Mouse (Mus musculus): ENCODE measurements around the gene Dlgap4. TPM values are rescaled to one million over a fixed set of nuclear protein-coding genes. Genes with fewer than 3 reads are reported as not detected.

Dlgap4 gene
- polyA plus RNA-seq, 1 experiment = 116 TPM

GRCm38 (mm10) chr2:156722752-156723151, 109.2 kb downstream of the Dlgap4 start:
- H3K4me3 ChIP-seq (replicated peaks; ENCODE audit: extremely low read depth, low read depth, low read length) = peak overlapping the region; percentile 2
- TF ChIP-seq POLR2A (IDR thresholded peaks at IDR 0.05; ENCODE audit: borderline replicate concordance, extremely low read depth, low read depth, low read length) (no peak), CTCF (IDR thresholded peaks at IDR 0.05; ENCODE audit: insufficient read depth, low read length) (no peak)
- DNase-seq = no peak
- 41% methylated on average over 5 of the region's 5 CpGs for WGBS
- H3K4me1 ChIP-seq (ENCODE audit: control insufficient read depth, insufficient read depth, low read length) = peaks cover 49% of the 10 kb centered on the region

DNA sequence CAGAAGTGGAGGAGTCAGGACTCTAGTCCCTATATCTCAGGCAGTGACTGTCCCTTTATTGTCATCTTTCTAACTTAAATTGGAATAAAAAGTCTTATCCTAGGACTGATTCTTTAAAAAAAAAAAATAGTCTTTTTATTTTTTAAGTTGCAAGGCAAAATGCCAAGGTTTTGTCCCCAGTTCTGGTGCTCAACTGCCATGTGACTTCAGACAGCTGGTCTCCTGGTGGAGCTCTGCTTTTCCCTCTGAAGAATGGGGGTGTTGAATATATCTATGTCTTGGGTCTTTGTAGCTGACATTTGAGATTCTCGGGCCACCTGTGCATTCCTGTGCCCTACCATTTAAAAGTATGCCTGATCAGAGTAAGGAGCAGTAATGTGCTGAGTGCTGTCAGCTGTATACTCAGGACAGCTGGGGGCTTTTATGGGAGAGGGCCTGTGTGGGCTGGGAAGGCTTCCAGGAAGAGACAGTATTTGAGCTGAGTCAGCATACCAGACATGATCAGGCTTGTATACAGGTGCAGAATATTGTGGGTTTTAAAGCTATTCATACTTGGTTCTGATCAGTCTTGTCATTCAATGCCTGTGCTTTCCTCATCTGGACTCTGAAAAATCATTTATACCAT, 110.5 kb downstream of the Dlgap4 start:
- Histone ChIP-seq H3K4me3 (replicated peaks; ENCODE audit: extremely low read depth, low read depth, low read length) (no peak overlapping the region), H3K4me1 (ENCODE audit: control insufficient read depth, insufficient read depth, low read length) (peaks cover 44% of the 10 kb centered on the region)
- WGBS = 45% methylated on average over 1 of the region's 1 CpGs
- TF ChIP-seq POLR2A (IDR thresholded peaks at IDR 0.05; ENCODE audit: borderline replicate concordance, extremely low read depth, low read depth, low read length) (no peak), CTCF (IDR thresholded peaks at IDR 0.05; ENCODE audit: insufficient read depth, low read length) (no peak)
- no peak for DNase-seq

GRCm38 (mm10) chr2:156724871-156725270, 111.4 kb downstream of the Dlgap4 start:
- no peak for DNase-seq
- 64% methylated on average over 4 of the region's 4 CpGs for WGBS
- Histone ChIP-seq H3K4me1 (ENCODE audit: control insufficient read depth, insufficient read depth, low read length) (peaks cover 45% of the 10 kb centered on the region), H3K4me3 (replicated peaks; ENCODE audit: extremely low read depth, low read depth, low read length) (no peak overlapping the region)
- no peak for TF ChIP-seq CTCF (IDR thresholded peaks at IDR 0.05; ENCODE audit: insufficient read depth, low read length)
- no peak for TF ChIP-seq POLR2A (IDR thresholded peaks at IDR 0.05; ENCODE audit: borderline replicate concordance, extremely low read depth, low read depth, low read length)

- Histone ChIP-seq H3K4me1 (ENCODE audit: control insufficient read depth, insufficient read depth, low read length) (peaks cover 46% of the 10 kb centered on the region), H3K4me3 (replicated peaks; ENCODE audit: extremely low read depth, low read depth, low read length) (no peak overlapping the region)
- TF ChIP-seq POLR2A (IDR thresholded peaks at IDR 0.05; ENCODE audit: borderline replicate concordance, extremely low read depth, low read depth, low read length) (0 out of 2 replicates have a peak, but pooled peaks have one; percentile 19), CTCF (IDR thresholded peaks at IDR 0.05; ENCODE audit: insufficient read depth, low read length) (no peak)
- 12% methylated on average over 7 of the region's 7 CpGs for WGBS
- DNase-seq = no peak
Measured at GRCm38 (mm10) chr2:156726344-156726743, 112.8 kb downstream of the Dlgap4 start.

DNA sequence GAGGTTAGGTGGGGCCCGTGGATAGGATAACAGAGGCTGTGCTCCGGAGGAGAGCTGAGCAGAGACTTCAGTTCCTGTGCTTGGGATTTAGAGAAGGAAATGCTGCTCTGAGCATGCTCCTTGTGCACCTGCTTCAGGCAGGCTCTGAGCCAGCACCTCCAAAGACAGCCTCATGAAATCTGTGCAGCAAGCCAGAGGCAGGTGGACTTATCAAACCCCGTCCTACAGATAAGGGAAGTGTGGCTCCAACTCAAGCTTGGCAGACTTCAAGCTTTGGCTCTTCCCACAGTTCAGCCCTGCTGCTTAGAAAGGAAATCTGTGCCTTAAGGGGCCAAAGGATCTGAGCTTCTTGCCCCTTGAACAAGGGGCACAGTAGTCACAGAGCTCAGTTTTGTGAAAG, 113.4 kb downstream of the Dlgap4 start:
- no peak overlapping the region for H3K4me3 ChIP-seq (replicated peaks; ENCODE audit: extremely low read depth, low read depth, low read length)
- TF ChIP-seq POLR2A (IDR thresholded peaks at IDR 0.05; ENCODE audit: borderline replicate concordance, extremely low read depth, low read depth, low read length) = no peak
- WGBS = 16% methylated on average over 3 of the region's 3 CpGs
- no peak for DNase-seq
- H3K4me1 ChIP-seq (ENCODE audit: control insufficient read depth, insufficient read depth, low read length) = peaks cover 47% of the 10 kb centered on the region

DNA sequence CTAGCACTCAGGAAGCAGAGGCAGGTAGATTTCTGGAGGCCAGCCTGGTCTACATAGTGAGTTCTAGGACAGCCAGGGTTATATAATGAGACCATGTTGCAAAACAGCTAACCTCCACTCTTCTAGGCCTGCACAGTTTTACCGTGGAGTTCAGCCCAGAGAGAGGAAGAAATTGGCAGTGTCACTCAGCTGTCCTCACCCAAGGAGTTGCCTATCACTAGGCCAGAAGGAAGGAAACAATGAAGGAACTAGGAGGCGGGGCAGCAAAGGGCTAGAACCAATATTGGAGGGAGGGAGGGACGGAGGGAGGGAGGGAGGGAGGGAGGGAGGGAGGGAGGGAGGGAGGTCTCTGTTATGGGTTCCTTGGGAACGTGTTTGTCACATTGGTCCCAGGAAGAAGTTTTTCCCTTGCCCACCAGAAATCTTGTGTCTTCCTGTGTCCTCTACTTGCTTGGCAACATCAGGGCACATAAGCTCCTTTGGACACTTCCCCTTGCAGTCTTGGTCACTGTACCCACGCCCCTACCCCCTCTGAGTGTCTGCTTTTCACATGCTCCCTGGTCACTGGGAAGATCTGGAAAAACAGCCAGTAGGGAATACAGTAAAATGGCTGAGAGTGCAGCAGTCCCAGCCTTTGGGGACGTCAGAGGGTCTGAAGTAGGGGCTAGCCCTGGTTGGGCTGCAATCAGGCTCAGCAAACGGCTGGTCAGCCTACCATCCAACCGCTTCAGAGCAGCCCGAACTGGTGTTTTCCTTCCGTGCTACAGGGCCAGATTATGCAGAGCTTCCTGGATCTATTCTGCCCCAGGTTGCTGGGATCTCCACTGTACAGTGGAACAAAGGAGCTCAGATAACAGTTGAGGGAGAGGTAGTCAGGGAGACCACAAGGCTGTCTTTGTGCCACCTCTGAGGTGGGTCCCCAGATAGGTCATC, 116.3 kb downstream of the Dlgap4 start:
- no peak for DNase-seq
- H3K4me3 ChIP-seq (replicated peaks; ENCODE audit: extremely low read depth, low read depth, low read length) = peak overlapping the region; percentile 30
- TF ChIP-seq POLR2A (IDR thresholded peaks at IDR 0.05; ENCODE audit: borderline replicate concordance, extremely low read depth, low read depth, low read length) = no peak
- TF ChIP-seq CTCF (IDR thresholded peaks at IDR 0.05; ENCODE audit: insufficient read depth, low read length) = no peak
- WGBS = 17% methylated on average over 8 of the region's 10 CpGs
- peaks cover 41% of the 10 kb centered on the region for H3K4me1 ChIP-seq (ENCODE audit: control insufficient read depth, insufficient read depth, low read length)

DNA sequence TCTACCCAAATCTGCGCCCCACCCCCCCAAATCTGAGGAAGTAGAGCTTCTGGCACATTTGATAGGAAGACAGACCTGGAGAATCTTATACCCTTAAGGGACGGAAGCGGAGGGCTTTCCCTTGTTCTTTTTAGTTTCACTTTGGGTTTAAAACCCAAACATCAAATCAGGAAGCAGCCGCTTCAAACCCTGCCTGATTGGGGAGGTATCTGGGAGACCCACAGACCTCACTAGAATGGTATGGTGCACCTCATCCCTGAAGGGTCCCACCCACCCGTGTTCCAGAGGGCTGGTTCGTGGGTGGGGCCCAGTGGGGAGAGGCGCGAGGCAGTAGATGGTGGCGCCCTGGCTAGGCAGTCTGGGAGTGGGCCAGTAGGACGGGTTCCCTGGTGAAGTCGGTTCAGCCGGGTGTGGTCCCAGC, 117.0 kb downstream of the Dlgap4 start:
- TF ChIP-seq POLR2A (IDR thresholded peaks at IDR 0.05; ENCODE audit: borderline replicate concordance, extremely low read depth, low read depth, low read length) = no peak
- TF ChIP-seq CTCF (IDR thresholded peaks at IDR 0.05; ENCODE audit: insufficient read depth, low read length) = no peak
- Histone ChIP-seq H3K4me1 (ENCODE audit: control insufficient read depth, insufficient read depth, low read length) (peaks cover 35% of the 10 kb centered on the region), H3K4me3 (replicated peaks; ENCODE audit: extremely low read depth, low read depth, low read length) (peak overlapping the region; percentile 30)
- WGBS = 28% methylated on average over 12 of the region's 12 CpGs
- DNase-seq = no peak

DNA sequence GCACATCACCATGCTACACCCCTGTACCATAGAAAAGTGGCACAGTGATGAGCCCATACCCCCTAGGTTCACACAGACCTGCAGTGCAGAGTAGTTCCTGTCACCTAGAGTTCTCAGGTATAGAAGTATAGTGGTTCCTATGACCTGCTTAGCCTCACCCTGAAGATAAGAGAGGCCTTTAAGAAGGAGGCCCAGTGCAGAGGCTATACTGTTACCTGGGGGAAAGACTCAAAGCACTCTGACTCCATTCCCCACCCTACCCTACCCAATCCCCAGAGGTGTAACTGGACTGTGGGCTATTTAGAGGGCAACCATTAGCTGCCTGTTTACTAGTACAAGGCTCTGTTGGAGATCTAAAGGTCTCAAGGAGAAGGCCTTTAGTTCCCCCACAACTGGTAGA, 118.1 kb downstream of the Dlgap4 start:
- peaks cover 30% of the 10 kb centered on the region for H3K4me1 ChIP-seq (ENCODE audit: control insufficient read depth, insufficient read depth, low read length)

DNA sequence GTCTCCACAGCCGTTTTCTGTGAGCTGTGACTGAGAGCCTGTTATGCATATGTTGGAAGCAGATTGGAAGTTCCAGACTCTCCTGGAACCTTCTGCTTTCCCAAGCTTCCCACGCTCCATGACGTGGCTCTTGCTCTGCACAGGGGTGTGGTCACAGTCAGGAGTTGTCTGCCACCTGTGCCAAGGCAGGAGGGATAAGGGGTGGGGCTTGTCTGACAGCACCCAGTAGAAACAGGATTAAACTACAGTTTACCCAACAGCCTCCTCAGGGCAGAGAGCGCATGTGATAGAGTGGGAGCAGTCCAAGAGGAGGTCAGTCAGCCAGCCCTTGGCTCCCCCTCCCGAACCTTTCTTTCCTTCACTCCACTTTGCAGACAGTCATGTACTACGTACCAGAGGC, 118.6 kb downstream of the Dlgap4 start:
- peaks cover 29% of the 10 kb centered on the region for H3K4me1 ChIP-seq (ENCODE audit: control insufficient read depth, insufficient read depth, low read length)
- WGBS = 34% methylated on average over 6 of the region's 6 CpGs

More for the DNA sequence above, 118.1 kb downstream of the Dlgap4 start:
- no peak for DNase-seq
- TF ChIP-seq CTCF (IDR thresholded peaks at IDR 0.05; ENCODE audit: insufficient read depth, low read length) (no peak), POLR2A (IDR thresholded peaks at IDR 0.05; ENCODE audit: borderline replicate concordance, extremely low read depth, low read depth, low read length) (no peak)
- no peak overlapping the region for H3K4me3 ChIP-seq (replicated peaks; ENCODE audit: extremely low read depth, low read depth, low read length)

More for the DNA sequence above, 118.6 kb downstream of the Dlgap4 start:
- H3K4me3 ChIP-seq (replicated peaks; ENCODE audit: extremely low read depth, low read depth, low read length) = no peak overlapping the region
- DNase-seq = peak; percentile 75
- TF ChIP-seq CTCF (IDR thresholded peaks at IDR 0.05; ENCODE audit: insufficient read depth, low read length) (no peak), POLR2A (IDR thresholded peaks at IDR 0.05; ENCODE audit: borderline replicate concordance, extremely low read depth, low read depth, low read length) (no peak)

All from lung, adult 2 months (tissue).